Mouse (Mus musculus) intestine, postnatal 0 days (tissue): ENCODE measurements at regions not wholly inside any gene's neighbourhood (a gene's known extent, or its start where the extent isn't known, plus 50 kb on each side); places are given as distances from the start of the nearest gene placed in this dataset.

Experiments used
- ATAC-seq: fragments of 200-750 bp; cut with Nextera tagmentation; 2 replicates; pipeline ENCODE4 v1.8.0; 2017; ENCODE audit warnings: mild to moderate bottlenecking, moderate TSS enrichment, moderate library complexity
- H3K27ac ChIP-seq: fragments of 300-500 bp; sonication (generic); 2 replicates; pipeline ENCODE4 v1.5.1; 2014; ENCODE audit warnings: mild to moderate bottlenecking, low read depth, low read length, moderate library complexity
- H3K27me3 ChIP-seq: fragments of 300-500 bp; sonication (generic); replicated peaks from 2 replicates; pipeline ENCODE4 v1.6.1; 2014; ENCODE audit warnings: low read length, mixed read lengths; ENCODE audit not compliant: control insufficient read depth, insufficient read depth
- H3K36me3 ChIP-seq: fragments of 300-500 bp; sonication (generic); 2 replicates; pipeline ENCODE4 v1.6.1; 2014; ENCODE audit warnings: mild to moderate bottlenecking, moderate library complexity; ENCODE audit not compliant: control insufficient read depth, insufficient read depth
- H3K4me1 ChIP-seq: fragments of 300-500 bp; sonication (generic); replicated peaks from 2 replicates; pipeline ENCODE4 v1.6.1; 2014; ENCODE audit warnings: antibody characterized with exemption, low read length, mixed read lengths; ENCODE audit not compliant: control insufficient read depth, insufficient read depth
- H3K4me2 ChIP-seq: fragments of 300-500 bp; sonication (generic); replicated peaks from 2 replicates; pipeline ENCODE4 v1.6.1; 2014; ENCODE audit warnings: low read depth, mild to moderate bottlenecking, moderate library complexity
- H3K4me3 ChIP-seq: fragments of 300-500 bp; sonication (generic); 2 replicates; pipeline ENCODE4 v1.5.1; 2014; ENCODE audit warnings: low read depth, low read length
- H3K9ac ChIP-seq: fragments of 300-500 bp; sonication (generic); 2 replicates; pipeline ENCODE4 v1.6.1; 2014; ENCODE audit warnings: mild to moderate bottlenecking, low read depth, low read length
- H3K9me3 ChIP-seq: fragments of 300-500 bp; sonication (generic); 2 replicates; pipeline ENCODE4 v1.6.1; 2016; ENCODE audit warnings: mixed run types; ENCODE audit not compliant: control insufficient read depth
- CTCF ChIP-seq: sonication (generic); IDR thresholded peaks from 2 replicates; pipeline ENCODE4 v1.5.1; 2016; ENCODE audit warnings: low read depth, mild to moderate bottlenecking, control low read depth, antibody characterized with exemption, moderate library complexity
- WGBS: fragments of 180-500 bp; shearing (Covaris S2); extraction: QIAGEN DNeasy Blood & Tissue Kit; methylation state at CpG from one replicate; pipeline ENCODE4 v1.1.7; 2014; 5-methylcytosine and 5-hydroxymethylcytosine counted together

- Histone ChIP-seq H3K27me3 (no peaks in the 10 kb centered on the region), H3K4me3 (no peak overlapping the region), H3K9me3 (no peaks in the 10 kb centered on the region), H3K4me1 (no peaks in the 10 kb centered on the region), H3K9ac (no peak overlapping the region), H3K27ac (no peak overlapping the region), H3K36me3 (no peaks in the 10 kb centered on the region), H3K4me2 (no peak overlapping the region)
- ATAC-seq, result no peak
- 24% methylated on average over 7 of the region's 7 CpGs for WGBS
- no peak for TF ChIP-seq CTCF
Observed at GRCm38 (mm10) chr6:100109979-100110378, 177.3 kb downstream of the Rybp start.

- ATAC-seq, result no peak
- no peak overlapping the region for H3K4me2 ChIP-seq
- no peak overlapping the region for H3K4me3 ChIP-seq
- H3K27me3 ChIP-seq, result no peaks in the 10 kb centered on the region
- no peak overlapping the region for H3K27ac ChIP-seq
- no peaks in the 10 kb centered on the region for H3K4me1 ChIP-seq
- TF ChIP-seq CTCF, result no peak
- no peak overlapping the region for H3K9ac ChIP-seq
- 67% methylated on average over 3 of the region's 3 CpGs for WGBS
- no peaks in the 10 kb centered on the region for H3K36me3 ChIP-seq
- H3K9me3 ChIP-seq, result no peaks in the 10 kb centered on the region
Observed at GRCm38 (mm10) chr6:100109351-100109750, 177.9 kb downstream of the Rybp start.

- no peak for ATAC-seq
- Histone ChIP-seq H3K27ac (no peak overlapping the region), H3K4me3 (no peak overlapping the region), H3K27me3 (no peaks in the 10 kb centered on the region), H3K9ac (no peak overlapping the region), H3K4me1 (no peaks in the 10 kb centered on the region), H3K9me3 (no peaks in the 10 kb centered on the region), H3K4me2 (no peak overlapping the region), H3K36me3 (no peaks in the 10 kb centered on the region)
- WGBS, result 66% methylated on average over 3 of the region's 3 CpGs
- TF ChIP-seq CTCF, result no peak; the same call in 1 of the 2 replicates
Observed at GRCm38 (mm10) chr6:100107508-100107907, 179.8 kb downstream of the Rybp start.

GRCm38 (mm10) chr6:100107066-100107465 is 180.2 kb downstream of the Rybp start:
- Histone ChIP-seq H3K4me1 (no peaks in the 10 kb centered on the region), H3K9ac (no peak overlapping the region), H3K4me3 (no peak overlapping the region), H3K4me2 (no peak overlapping the region), H3K27ac (no peak overlapping the region), H3K9me3 (no peaks in the 10 kb centered on the region), H3K27me3 (no peaks in the 10 kb centered on the region), H3K36me3 (no peaks in the 10 kb centered on the region)
- 82% methylated on average over 5 of the region's 5 CpGs for WGBS
- ATAC-seq, result no peak
- no peak for TF ChIP-seq CTCF

- H3K4me3 ChIP-seq, result no peak overlapping the region
- H3K27me3 ChIP-seq, result no peaks in the 10 kb centered on the region
- no peaks in the 10 kb centered on the region for H3K36me3 ChIP-seq
- no peak overlapping the region for H3K9ac ChIP-seq
- ATAC-seq, result no peak
- no peak overlapping the region for H3K4me2 ChIP-seq
- WGBS, result 79% methylated on average over 4 of the region's 4 CpGs
- no peak for TF ChIP-seq CTCF
- H3K4me1 ChIP-seq, result no peaks in the 10 kb centered on the region; the same call in 1 of the 2 replicates
- H3K9me3 ChIP-seq, result no peaks in the 10 kb centered on the region
- H3K27ac ChIP-seq, result no peak overlapping the region
Observed at GRCm38 (mm10) chr6:100100565-100101133, 186.6 kb downstream of the Rybp start.

GRCm38 (mm10) chr6:100096393-100097125 is 190.7 kb downstream of the Rybp start:
- H3K4me1 ChIP-seq, result no peaks in the 10 kb centered on the region; the same call in 1 of the 2 replicates
- no peak overlapping the region for H3K27ac ChIP-seq
- H3K27me3 ChIP-seq, result no peaks in the 10 kb centered on the region
- H3K36me3 ChIP-seq, result no peaks in the 10 kb centered on the region
- no peaks in the 10 kb centered on the region for H3K9me3 ChIP-seq
- H3K4me3 ChIP-seq, result no peak overlapping the region
- TF ChIP-seq CTCF, result no peak
- ATAC-seq, result no peak
- H3K4me2 ChIP-seq, result no peak overlapping the region
- 43% methylated on average over 13 of the region's 13 CpGs for WGBS
- H3K9ac ChIP-seq, result no peak overlapping the region
